Mouse (Mus musculus): ENCODE data around the gene Cngb1. TPM values are rescaled to one million over a fixed set of nuclear protein-coding genes. Genes with fewer than 3 reads are reported as not detected.
A peak's percentile ranks its signal among the peaks of the same experiment; 100 is the strongest.

Cngb1 gene
- total RNA-seq (2022), result 1 to 10 TPM in 2 of 4 experiments, under 1 TPM in 2; 0.70 to 1.1 (median 0.95) TPM

DNA sequence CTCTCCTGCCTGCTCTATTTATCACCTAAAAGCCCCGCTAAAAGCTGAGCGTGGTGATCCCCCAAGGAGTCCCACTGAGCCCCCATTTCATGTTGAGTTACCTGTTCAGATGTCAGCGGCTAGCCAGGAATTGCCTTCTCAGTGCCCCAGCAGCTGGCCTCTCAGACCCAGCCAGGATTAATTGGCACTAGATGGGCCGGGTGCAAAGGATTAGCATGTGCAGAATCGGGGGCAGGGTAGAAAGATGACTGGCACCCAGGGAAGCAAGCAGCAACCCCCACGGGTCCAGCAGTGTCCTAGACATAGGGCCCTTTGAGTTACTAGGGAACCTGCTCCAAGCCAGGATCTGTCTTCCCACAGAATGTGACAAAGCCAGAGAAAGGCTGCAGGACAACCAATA is at the start of gene Cngb1:
TSS of gene Cngb1 (minus strand) at position 155 of the 400 bp plus-strand sequence.
- DNase-seq, result no peak

DNA sequence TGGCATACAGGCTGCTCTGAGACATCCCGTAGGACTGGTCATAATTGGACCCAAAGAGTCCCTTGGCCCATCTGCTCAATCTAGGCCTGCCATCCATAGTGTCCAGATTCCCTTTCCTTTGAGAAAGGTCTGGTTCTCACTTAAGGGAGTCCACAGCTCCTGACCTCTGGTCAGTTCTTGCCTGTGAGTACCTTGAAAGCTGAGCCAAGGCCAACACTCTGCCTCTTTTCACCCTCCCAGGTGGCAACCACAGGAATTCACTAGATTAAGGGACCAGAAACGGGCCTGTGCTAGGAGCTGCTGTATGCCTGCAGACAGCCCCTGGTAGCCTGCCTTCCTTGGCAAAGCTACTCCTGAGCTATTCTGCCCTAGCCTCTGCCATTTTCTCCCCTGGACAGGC is 48.2 kb upstream of the Cngb1 start:
- no peak for DNase-seq

DNA sequence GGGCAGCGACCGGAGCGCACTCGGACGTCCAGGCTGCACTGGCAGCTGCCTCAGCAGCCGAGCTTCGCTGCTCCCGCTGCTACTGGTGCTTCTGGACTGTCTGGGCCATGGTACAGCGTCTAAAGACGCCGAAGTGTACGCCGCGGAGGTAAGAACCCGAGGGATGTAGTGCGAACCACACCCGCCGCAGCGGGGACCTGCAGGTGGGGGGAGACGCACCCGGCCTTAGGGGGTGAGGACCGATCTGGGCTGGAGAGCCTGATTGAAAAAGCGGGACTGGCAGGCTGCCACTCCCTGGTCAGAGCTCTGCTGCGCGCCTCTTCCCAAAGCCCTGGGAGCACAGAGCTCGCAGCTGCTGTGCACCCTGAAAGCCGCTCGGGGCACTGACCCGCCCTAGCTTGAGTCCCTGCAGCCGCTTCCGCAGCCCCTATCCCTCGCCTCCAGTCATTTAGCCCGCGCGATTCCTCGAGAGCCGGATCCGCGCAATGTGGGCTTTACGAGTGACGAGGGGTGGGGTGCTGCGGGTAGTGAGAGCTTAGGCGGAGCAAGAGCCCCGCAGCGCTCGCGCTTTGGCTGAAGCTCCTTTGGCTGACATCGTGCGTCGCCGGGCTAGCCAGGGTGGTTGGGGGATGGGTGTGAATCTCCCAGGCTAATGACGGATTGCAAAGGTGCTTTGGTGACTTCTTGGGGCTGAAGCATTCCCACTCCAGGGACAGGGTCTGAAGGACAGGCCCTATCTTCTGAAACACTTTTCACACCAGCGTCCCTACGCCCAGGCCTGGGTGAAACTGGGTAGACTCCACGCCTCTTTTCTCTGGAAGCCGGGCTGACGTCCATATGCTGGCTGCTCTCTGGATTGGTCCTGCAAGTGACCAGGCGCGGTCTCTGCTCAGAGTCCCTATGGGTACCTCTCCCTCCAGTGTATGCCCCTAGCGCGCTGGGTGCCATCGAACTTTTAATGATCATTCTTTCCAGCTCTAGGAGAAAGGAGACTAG is 46.8 kb upstream of the Cngb1 start:
- DNase-seq, result peak; percentile 12

DNA sequence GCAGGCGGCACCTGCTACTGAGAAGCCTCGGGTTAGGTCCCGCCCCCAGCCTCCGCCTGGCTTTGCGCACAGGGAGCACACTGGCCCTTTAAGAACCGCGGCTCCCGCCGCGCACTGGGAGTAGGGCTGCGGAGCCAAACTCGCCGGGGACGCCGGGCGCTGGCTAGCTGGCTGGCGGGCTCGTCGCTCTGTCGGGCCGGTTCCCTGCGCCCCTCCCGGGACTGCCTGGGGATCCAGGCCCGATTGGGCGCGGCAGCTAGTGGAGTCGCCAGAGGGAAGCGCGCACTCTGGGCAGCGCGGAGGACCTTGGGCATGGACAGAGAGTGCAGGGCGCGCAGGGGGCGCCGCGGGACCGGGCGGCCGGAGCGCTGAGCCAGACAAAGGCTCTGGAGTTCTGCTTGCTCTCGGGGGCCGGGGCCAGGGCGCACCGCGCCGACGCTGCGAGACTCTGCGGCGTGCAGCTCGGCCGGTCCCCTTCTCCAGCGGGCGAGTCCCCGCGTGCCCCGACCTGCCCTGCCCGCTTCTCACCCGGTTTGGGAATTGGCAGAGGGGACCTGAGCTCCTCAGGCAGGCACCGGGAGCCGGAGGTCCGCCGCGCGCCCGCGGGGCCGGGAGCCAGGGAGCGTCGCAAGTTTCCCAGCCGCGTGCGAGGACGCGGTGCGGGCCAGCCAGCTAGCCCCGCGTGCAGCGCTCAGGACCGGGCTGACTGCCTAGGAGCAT is 45.9 kb upstream of the Cngb1 start, which contains the start of gene Mmp15:
TSS of gene Mmp15 (plus strand) at position 118 of the 720 bp plus-strand sequence.
- DNase-seq, result peak; percentile 49

DNA sequence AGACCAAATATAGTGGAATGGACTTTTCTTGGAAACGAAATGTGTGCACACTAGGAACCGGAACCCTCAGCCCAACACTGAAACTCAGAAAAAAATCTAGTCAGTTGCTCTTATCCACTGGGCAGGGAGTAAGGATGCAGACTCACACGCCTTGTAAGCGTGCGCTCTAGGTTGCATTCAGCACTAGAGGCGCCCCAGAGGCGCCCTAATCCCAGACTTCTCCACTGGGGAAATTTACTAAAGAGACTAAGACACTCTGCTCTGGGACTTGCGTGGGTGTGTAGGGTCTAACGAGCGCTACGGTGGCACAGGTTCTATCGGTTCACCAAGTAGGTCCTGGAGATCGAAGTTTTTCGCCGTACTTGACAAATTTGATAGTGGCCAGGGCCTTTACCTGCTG is 45.1 kb upstream of the Cngb1 start:
- DNase-seq, result no peak

DNA sequence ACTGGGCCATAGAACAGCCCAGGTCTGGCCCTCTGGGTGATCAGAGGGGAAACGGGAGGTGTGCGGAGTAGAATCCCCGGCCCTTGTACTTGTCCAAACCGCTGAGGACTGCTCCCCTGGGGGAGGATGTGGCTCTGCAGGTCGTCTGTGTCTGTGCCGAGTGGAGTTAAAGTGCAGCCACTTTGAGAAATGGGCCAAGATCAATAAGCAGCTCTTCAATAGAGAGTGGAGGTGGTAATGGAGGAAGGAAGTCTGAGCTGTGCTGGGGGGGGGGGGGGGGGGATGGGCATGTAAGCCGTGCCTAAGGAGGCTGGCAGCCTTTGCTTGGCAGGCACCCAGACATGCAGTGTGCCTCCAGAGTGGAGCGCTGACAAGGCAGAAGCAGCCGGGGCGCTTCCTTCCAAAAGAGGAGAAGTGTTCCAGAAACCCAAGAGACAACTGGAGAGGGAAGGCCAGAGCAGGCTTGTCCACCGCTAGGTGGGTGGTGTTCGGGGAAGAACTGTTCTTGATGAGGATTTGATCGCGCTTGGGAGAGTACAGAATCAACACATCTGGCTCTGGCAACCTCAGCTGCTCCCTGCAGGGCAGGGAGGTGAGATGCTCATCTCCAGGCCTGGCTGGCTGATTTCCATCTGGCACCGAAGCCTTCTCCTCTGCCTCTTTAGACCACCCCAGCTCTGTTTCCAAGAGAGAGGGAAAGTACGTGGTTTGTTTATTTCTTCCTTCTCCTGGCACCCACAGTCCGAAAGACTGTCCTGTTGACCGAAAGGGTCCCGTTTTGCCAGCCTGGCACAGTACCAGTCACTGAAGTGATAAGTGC is 42.6 kb upstream of the Cngb1 start:
- no peak for DNase-seq

DNA sequence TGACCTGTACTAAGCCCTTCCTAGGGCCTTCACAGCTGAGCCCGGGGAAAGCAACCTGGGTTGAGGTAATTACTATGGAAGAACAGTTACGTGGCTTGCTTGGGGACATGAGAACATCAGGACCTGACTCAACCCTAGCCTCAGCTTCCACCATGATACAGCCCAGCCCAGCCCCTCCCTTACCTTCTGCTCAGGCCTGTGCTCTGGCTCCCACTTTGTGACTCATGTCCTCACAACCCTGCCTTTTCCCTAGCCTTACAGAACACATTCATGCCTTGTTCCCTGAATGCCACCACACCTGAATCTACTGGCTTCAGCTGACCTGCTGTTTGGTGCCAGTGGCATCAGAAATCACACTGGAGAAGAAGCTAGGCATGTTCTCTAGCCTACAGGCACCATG is 42.0 kb upstream of the Cngb1 start:
- no peak for DNase-seq

DNA sequence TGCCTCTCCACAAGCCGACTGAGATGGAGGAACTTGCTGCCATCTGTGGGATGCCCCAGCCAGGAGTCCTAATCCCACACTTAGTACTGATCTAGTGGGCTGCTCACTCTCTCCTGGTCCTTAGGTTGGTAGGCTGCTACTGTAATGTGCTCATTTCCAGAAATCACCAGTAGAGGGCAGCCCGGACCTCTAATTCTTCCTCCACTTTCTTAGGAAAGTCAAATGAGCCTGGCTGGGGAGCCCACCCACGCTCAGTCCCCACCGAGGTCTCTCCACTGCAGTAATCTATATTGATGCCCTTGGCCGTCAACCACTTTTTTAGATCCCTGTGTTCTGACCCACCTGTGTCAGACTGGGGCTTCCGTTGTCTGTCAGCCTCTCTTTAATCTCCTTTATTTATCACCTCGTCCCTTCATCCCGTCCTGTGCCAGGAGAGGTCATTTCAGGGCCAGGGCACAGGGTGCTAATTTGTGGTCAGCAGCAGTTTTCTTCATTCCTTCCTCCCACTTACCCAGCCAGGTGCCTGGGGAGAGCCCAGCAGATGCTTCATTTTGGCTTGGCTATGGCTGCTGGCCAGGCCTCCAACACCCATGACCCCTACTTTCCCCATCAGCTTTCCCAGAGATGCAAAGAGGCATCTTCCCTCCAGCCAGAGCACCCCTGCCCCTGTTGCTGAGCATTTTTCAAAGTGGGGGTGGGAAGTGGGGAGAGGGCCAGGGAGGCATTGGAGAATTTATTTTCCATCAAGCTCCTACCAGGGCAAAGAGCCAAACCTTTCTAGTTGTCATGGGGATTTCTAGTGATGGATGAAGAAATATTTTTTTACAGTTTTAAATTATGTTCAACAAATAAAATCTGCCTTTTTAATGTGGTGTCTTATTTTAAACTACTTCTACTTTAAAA is 40.5 kb upstream of the Cngb1 start:
- peak; percentile 36 for DNase-seq

DNA sequence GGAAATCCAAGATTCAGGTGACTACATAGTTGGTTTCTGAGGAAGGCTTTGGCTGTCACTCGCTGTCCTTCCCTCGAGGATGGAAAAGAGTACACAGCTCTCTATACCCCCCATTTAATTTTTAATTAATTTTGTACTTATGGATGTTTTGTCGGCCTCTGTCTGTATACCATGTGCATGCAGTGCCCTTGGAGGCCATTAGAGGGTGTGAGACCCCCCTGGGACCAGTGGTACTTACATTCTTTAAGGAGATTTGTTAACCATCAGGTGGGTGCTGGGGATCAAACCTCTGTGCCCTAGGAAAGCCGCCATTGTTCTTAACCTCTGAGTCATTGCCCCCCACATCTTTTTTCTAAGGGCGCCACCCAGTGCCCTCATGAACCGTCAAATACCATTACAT is 38.3 kb upstream of the Cngb1 start:
- DNase-seq, result no peak

DNA sequence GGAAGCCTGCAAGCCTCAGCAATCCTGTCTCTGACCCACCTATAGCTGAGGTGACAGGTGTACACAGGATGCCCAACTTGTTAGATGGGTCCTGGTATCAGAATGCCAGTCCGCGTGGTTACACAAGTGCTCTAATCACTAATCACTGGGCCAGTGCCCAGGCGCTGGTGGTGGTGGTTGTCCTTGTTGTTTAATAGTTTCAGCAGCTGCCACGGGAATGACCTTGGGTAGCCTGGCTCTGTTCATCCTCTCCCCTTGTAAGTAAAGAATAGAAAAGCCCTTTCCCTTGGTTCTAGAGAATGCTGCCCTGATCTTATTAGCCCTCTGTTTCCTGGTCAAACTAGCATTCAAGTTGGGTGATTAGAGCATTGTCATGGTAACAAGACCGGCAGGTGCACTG is 35.3 kb upstream of the Cngb1 start:
- DNase-seq, result peak; percentile 67

DNA sequence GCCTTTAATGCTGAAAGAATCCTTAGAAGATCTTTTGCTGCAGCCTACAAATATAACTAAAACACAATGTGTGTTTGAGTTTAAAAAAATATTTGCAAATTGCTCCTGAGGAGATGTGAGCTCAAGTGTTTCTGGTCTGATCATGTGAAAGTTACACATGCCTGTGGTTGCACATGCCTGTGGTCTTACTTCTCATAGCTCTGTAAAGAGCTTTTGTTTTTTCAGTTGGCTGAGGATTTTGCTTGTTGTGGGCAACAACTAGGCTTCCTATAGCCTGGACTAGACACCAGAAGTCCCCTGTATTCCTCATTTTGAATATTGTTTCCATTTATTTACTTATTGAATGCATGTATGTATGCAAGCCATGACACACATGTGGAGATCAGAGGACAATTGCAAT is 30.0 kb upstream of the Cngb1 start:
- no peak for DNase-seq

DNA sequence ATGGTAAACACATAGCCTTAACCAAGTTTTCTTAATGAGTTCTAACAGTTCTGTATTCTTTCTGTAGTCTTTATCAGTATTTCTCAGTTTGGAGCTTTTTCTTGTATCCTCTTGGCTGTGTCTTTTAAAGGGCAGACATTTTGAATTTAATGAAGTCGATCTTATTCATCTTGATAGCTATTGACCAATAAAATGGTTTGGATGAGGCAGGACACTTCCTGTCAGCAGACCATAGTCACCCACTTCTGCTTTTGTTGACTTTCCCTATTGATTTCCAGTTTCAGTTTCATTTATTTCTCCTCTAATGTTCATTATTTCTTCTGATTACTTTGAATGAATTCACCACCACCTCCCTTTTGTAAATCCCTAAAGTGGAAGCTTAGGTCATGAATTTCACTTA is 29.3 kb upstream of the Cngb1 start:
- no peak for DNase-seq

DNA sequence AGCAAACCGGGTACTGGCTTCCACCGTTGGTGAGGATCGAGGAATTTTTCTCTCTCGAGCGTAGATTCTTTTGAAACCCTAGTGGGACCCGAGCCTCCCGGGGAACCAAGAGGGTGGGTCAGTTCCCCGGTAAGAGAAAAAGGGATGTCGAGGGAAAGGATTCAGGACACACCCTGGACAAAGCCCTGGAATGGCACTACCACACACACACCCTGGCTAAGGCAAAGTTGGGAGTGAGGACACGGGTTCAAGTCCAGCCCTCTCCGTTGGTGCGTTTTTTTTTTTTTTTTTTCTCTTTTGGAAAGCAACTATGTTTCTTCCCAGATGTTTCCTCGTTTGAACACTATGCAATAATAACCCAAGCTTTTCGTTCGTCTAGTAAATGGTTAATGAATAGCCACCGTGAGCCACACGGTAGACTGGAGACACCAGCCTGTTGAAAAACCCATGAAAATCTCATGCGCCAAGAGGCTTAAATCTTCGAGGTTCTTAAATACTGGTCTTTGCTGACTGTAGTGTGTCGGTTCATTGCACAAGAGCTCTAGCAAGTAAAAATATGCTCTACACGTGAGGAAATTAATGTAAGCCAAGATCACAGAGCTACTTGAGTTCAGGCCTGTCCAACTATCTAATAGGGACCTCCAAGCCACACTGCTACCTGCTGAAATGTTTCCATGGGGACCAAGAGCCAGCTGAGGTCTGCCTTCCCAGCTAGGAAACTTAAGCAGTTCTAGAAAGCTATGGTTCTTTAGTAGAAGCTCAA is 26.2 kb upstream of the Cngb1 start:
- DNase-seq, result no peak

DNA sequence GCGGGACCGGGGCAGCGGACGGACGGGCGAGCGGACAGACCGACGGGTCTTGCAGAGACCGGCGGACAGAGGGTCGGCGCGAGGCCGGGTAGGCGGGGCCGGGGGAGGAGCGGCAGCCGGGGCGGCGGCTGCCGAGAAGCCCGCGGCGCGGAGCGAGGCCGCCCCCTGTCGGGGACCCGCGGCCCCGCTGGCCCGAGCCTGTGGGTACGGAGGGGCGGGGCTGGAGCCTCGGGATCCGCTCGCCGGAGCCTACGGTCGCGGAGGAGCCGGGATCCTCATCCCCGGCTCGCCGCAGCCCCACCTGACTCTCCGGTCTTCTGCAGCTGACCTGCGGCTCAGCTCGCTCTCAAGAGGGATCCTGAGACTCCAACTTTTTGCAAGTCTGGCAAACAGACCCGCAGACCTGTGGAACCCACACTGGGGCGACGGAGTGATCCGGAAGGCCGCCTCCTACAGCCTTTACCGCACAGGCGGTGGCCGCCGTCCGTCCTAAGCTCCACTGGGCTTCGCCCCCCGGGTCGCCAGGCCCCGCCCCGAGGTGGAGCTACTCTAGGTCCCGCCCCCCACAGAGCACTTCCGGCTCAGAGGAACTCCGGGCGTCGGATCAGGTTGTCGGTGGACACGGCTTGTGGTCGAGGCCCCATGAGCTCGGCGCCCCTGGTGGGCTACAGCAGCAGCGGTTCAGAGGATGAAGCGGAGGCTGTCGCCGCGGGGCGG is 25.5 kb upstream of the Cngb1 start, which contains the start of the genes Zfp319 and Usb1:
TSS of gene Zfp319 (minus strand) at position 231 of the 717 bp plus-strand sequence.
TSS of gene Usb1 (plus strand) at position 565 of the 717 bp plus-strand sequence.
- DNase-seq, result peak; percentile 92

DNA sequence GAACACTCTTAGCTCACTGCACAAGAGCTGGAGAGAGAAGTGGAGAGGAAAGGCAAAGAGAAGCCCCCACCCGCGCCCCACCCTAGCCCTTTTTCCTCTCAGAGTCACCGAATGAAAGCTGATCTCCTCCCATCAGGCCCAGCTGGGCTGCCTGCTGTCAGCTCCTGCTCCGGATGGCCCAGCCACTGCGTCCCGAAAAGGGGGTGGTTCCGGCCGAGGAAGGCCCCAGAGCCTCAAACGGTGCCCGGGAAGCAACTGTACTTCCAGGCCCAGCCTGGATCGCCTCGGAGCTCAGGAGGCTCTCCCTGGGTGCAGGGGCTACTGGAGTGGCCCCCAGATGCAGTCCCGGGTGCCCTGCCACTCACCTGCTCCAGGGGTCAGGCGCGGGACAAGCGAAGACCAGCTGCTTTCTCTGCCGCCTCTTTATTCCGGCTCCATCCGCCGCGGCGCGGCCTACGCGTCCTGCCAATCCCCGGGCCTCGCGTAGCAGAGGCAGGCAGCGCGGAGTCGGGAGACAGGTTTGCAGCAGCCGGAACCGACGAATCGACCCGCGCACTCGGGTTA is 24.9 kb upstream of the Cngb1 start:
- DNase-seq, result no peak

DNA sequence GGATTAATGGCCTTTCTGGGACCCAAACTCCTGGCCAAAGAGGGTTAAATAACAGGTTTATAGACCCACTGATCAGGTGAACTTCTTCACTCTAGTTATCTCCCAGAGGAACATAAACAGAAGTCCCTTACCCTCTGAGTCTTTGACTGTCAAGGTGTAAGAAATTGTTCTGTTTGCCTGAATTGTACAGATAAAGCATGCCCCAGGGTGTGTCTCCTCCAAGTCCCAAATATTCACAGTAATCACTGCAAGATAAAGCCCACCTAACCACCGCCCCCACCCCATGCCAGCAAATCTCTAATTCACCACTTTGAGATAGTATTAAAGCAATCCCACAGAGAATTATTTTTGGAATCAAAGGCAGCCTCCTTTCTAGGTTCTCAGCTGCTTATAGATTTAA is 24.0 kb upstream of the Cngb1 start:
- DNase-seq, result no peak

DNA sequence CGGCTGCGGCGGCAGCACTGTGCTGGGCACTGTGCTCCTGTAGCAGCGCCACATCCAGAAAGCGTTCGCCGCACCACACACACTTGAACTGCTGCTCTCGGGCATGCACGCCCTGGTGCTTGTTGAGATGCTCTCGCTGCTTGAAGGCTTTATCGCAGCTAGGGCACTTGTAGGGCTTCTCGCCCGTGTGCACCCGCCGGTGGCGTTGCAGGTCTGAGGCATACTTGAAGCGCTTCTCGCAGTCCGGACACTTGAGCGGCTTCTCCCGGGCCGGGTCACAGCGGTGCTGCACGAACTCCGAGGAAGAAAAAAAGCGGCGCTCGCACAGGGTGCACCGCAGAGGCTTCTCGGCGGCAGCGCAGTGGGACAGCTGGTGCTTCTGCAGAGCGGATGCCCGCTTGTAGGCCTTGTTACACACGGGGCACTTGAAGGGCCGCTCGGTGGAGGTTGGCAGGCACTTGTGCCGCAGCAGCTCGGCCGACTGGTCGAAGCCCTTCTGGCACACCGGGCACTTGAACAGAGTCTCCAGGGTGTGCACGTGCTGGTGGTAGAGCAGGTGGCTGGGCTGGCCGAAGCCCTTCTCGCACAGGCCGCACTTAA is 21.6 kb upstream of the Cngb1 start:
- no peak for DNase-seq

DNA sequence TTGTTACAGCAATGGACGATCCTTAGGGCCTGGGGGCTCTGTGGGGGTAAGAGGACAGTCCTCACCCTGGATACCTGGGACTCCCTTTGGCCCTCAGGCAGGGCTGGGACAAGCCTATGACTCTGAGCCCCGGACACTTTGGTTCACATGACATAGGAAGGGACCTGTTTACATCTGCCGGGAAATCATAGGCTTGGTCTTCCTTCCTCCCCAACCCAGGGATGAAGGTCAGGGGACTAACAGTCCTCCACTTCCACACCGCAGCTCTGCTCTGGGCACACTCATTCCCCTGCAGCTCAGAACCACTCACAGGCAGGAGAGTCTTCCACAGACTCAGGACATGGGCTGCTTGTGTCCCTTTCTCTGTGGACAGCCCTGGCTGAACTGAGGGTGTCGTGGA is 20.4 kb upstream of the Cngb1 start:
- DNase-seq, result no peak

DNA sequence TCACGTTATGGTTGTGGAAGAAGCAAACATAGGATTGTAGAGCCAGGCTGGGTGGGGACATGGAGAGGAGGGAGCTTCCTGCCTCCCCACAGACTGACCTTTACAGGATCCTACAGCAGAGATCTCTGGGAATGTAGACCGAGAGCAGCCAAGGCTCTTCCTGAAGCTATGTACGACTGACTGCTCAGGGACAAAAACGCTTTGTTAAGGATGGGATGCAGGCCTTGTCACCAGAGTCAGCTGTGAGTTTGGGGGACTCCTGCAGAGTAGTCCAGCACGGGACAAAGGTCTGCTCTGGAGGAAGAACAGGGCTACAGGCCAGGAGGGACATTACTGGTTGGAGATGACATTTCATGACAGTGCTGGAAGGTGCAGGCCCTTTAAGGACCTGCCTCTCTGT is 18.3 kb upstream of the Cngb1 start:
- DNase-seq, result no peak

Data from adrenal gland, adult 8-10 months (tissue).